Mouse (Mus musculus) neutrophil, adult 83 days (primary cell): ENCODE measurements around the gene Vmn1r135. TPM values are rescaled to one million over a fixed set of nuclear protein-coding genes. Genes with fewer than 3 reads are reported as not detected.

ENCODE experiments used
- total RNA-seq, 2 experiments: library from RNA; stranded (reverse); gene quantifications; one replicate each; pipeline ENCODE4 v1.2.4; 2023

Gene Vmn1r135
- total RNA-seq, result not detected

DNA sequence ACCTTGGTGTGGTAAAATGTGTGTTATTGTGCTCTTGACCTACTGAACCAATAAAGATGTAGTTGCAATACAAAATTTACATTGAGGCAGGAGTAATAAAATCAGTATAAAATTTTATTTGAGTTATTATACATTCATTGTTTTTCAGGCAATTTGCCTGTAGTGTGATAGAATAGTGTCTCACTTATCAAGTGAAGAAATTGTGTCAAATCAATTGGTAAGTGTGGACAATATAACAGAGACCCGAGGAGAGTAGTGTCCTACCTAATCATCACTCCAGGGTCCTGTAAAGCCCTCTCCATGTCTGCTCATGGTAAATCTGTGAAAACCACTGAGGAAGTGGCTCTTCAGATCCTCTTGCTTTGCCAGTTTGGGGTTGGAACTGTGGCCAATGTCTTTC lies at the start of gene Vmn1r135:
TSS of gene Vmn1r135 (plus strand) at position 301 of the 400 bp plus-strand sequence.

DNA sequence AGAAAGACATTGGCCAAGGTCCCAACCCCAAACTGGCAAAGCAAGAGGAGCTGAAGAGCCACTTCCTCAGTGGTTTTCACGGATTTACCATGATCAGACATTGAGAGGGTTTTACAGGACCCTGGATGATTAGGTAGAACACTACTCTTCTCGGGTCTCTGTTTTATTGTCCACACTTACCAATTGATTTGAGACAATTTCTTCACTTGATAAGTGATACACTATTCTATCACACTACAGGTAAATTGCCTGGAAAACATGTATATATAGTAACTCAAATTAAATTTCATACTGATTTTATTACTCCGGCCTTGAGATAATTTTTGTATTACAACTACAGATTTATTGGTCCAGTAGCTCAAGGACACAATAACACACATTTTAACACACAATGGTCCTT lies 35.5 kb upstream of the Vmn1r135 start, which contains the start of gene Gm4177:
TSS of gene Gm4177 (minus strand) at position 101 of the 400 bp plus-strand sequence.

DNA sequence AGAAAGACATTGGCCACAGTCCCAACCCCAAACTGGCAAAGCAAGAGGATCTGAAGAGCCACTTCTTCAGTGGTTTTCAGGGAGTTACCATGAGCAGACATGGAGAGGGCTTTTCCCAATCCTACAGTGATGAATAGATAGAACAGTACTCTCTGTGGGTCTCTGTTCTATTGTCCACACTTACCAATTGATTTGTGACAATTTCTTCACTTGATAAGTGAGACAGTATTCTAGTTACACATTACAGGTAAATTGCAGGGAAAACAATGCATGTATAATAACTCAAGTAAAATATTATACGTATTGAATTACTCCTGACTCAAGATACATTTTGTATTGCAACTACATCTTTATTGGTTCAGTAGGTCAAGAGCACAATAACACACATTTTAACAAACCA lies 12.0 kb downstream of the Vmn1r135 start, which contains the start of gene Gm5725:
TSS of gene Gm5725 (minus strand) at position 101 of the 400 bp plus-strand sequence.

Other genes with a start within 250 kb of the Vmn1r135 start
- not detected for gene Vmn1r132, start 218.3 kb upstream of the Vmn1r135 start, total RNA-seq
- gene Gm4175, start 70.9 kb upstream of the Vmn1r135 start, total RNA-seq, result not detected
- not detected for gene Gm4177, start 35.6 kb upstream of the Vmn1r135 start, total RNA-seq
- not detected for gene Gm5725, start 11.9 kb downstream of the Vmn1r135 start, total RNA-seq
- gene Gm5891, start 88.9 kb downstream of the Vmn1r135 start, total RNA-seq, result not detected
- not detected for gene Vmn1r137, start 162.2 kb downstream of the Vmn1r135 start, total RNA-seq
- not detected for gene Vmn1r138, start 196.5 kb downstream of the Vmn1r135 start, total RNA-seq
- not detected for gene Gm6176, start 224.0 kb downstream of the Vmn1r135 start, total RNA-seq
- not detected for gene Vmn1r139, start 236.7 kb downstream of the Vmn1r135 start, total RNA-seq